Mouse (Mus musculus): ENCODE results near the gene Erich2.

Gene Erich2

DNA sequence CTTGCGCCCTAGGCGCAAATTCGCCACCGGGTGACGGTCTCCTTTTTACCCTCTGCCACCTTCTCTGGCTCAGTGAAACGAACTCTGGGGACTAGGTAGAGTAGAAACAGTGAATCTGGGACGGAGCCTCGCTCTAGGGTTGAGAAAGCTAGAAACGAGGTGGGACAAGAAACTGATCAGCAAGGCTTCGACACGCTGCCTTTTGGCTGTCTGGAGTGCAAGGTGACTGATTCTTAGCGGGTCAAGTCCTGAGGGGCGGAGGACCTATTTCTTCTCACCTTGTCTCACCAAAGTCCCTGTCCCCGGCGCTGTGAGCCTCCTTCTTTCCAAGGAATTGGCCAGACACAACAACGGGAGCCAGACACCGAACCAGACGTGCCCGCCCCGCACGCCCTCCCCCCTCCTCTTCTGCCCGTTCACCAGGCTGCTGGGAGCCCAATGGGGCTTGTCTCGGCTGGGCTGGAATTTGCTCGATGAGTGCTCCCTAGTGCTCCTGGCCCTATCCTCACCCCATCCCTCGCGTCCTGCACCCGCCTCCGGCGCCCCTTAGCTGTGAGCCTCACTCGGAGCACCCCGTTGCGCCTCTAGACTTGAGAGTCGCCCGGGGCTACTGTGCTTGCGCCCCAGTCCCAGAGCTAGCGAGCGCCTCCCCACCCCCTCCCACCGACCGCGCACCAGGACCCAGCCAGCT is 54.5 kb downstream of the Erich2 start:
- DNase-seq: peak; percentile 6 to 17

DNA sequence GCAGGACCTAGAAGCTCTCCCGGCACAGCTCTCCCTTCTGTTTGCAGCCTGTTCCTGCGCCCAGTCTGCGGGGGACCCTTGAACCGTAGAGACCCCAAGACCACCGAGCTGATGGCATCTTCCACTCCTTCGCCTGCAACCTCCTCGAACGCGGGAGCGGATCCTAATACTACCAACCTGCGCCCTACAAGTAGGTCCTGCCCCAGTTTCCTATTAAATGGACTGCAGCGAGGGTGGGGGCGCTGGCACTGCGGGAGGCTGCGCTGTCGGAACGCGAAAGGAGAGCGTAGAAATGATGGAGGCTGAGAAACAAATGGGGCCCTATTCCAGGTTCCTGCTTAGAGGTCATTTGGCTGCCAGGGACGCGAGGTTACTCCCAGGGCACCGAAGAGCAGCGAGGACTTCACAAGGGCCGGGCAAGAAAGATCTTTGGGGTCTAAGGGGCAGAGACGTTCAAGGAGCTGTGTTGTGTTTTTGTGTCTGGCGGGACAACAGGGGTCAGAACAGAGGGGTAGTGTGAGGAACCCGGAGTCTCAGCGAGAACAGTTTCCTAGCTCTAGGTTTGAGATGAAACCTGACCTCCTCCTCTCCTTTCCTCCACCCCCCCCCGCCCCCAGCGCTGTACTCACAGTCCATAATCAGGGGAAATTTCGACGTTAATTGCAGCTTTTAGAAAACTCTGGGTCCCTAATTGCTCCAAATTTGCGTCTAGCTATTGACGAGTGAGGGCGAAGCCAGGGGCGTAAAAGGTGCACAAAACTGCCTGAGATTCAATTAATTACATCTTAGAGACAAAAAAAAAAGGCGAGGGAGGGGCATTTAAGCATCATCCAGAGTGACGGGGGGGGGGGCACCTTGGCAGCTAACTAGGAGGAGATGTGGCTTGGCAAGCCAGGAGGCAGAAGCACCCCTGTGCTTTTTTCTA is 55.4 kb downstream of the Erich2 start:
- DNase-seq: no peak

DNA sequence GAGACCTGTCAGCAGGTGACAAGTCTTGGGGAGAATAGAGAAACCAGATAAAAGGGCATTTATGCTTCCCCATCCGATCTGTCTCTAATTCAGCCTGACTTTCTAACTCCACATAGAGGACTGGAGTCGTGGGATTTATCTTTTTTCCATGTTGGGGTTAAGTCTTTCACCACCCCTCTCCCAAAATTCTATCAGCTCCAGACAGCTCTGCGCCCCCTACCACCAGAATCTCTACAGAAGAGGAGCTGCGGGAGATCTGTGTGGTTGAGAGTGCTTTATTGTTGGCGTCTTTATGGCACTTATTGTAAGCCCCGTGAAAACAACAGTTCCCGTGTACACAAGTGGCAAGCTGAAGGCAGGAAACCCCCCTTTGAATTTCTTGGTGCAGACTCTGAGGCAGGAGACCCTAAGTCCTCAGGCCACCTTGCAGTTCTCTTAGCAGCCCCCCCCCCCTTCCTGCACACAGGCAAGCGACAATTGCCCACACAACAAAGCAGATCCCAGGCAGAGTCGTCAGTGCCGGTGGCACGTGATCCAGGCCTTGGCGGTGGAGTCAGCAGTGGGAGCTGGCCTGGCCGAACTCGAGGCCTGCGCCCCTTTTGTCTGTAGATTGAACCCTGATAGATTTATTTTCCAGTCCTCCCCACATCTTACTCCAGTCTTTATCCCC is 56.2 kb downstream of the Erich2 start:
- peak in 1 of 2 experiments; percentile 12 for DNase-seq

DNA sequence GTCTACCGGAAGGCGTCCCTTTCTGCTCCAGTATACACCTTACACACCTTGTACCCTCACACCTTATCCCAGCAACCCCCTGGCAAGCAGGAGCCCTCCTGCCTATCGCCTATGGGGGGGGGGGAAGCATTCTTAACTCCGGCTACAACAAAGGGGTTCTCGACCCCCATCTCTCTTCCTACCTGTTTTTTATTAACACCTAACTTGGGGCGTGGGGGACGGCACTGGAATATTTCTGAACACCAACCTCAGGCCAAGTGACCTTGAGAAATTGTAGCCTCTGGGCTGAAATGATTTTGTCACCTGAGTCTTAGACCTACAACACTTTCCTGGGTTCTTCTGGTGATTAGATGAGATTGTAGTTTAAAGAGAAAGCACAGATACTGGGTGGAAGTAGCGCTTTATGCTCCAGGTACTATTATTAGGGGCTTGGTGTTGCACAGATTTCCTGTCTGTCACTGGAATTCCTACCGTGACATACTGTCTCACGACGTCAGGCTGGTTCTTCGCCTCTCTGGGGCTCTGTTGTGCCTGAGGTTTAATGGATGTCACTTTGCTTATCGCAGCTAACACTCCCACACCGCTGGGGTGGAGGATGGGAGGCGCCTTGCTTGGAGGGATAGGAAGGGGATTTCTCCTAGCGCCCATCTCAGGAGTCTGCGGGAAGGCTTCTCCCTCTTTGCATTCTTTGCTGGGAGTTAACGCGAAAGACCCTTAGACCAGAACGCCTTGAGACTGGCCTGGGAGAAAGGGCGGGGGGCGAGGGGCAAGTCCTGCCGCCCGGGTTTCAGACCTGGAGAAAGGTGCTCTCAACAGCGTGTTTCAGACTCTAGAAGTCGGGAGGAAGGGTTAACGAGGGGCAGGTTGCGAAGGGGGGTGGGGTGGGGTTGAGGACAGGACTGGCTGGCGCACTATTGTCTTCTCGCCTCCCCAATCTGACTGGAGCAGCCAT is 57.3 kb downstream of the Erich2 start:
- DNase-seq: peak; percentile 32 to 48

DNA sequence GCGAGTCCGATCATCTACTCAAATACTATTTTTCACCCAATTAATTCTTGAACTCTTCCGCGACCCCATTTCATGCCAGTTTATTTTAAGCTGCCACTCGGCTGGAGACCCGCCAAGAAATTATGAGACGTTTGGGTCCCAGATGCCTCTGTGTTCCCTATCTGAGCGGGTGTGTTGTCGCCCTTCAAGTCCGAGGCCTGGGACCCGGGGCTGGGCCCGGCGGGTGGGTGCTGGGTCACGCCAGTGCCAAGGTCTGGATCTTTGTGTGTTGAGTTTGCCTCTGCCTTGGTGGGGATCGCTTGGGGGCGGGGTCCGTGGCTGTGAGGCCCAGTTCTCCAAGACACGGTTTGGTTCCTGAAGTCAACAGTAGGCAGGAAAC is 58.0 kb downstream of the Erich2 start:
- DNase-seq: peak; percentile 12 to 31

DNA sequence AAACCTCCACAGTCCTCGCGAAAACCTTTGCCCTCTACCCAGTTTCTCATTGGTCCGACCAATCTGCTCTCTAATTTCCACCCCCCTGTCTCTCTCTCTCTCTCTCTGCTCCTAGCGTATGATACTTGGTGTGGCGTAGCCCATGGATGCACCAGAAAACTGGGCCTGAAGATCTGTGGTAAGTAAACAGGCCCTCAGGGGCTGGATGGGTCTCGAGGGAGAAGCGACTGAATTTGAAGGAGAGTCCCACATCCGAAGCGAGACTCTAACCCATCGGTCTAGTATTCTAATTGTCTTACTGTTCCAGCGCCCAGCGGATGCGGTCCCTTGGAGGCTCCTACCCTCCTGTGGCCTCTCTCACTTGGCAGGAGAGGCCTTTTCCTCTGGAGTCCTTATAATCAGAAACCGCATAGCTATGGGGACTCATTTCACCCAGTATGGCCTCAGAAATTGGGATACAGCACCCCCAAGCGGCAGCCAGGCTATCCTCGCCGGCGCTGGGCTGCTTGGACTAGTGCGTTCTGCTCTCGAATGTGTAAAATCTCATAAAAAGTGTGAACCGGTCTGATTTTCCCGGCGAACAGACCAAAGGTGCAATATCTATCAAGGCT is 58.6 kb downstream of the Erich2 start:
- DNase-seq: peak; percentile 80

DNA sequence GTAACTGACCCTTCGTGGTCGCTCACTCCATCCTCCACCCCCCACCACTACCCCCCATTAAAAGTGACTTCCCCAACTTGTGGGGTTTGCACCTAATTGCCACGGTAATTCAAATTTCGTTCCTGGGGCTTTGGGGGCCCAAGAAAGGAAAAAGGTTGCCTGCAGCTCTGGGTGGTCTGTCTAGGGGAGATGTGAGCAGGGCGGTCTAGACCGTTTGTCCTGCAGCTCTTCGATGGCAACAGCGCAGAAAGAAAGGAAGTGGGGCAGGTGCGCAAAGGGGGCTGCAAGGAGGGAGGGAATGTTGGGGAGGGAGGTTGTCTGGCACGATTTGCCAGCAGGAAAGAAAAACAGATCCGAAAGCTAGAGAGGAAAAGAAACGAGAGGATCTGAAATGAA is 59.1 kb downstream of the Erich2 start:
- DNase-seq: peak; percentile 9 to 19

DNA sequence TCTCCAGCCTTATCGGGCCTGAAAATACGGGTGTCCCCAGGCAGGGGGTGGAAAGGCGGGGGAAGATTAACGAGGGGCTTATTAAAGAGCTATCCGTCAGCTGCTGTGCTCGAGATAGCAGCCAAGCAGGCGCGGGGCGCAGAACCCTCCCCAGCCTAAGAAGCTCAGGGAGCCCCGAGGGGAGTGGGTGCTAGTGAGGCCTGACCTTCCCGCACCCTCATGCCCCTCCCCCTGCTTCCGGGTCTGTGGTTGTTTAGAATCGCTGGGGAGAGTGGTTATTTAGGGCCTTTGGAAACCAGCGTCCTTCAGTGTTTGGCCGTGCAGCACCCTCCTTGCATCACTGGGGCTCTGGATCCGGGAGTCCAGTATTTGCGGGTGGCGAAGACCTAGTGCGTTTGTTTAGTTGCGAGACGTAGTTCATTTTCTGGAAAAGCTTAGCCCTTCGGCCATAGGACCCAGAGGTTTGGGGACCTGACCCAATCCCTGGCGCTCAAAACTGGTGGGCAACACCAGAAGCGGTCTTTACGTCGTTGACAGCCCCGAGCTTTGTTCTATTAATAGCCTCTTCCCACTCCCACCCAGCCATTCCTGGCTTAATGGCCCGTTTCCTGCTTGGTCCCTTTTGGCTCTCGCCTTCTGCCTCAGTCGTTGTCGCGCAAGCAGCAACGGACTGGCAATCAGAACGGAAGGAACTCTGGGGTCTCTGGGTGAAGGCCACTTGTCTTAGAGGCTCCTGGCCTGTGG is 59.8 kb downstream of the Erich2 start:
- DNase-seq: peak; percentile 60 to 70

DNA sequence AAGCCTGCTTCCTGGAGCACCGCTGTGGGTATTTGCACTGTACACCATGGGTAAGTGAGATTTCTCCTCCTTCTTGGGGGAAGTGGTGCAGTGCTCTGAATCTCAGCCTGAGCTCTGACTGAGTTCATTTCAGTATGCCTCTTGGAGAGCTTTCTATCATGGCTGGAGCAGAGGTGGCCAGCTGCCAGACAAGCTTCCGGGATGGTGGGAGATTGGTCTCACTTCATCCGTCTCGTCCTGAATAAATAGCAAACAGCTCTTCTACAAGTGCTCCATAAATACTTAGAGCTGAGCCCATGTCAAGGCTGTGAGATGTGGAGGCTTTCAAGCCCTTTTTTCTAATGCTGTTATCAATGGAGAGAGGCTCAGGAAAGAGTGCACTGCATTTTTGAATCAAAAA is 63.1 kb downstream of the Erich2 start:
- DNase-seq: peak; percentile 43 to 60

DNA sequence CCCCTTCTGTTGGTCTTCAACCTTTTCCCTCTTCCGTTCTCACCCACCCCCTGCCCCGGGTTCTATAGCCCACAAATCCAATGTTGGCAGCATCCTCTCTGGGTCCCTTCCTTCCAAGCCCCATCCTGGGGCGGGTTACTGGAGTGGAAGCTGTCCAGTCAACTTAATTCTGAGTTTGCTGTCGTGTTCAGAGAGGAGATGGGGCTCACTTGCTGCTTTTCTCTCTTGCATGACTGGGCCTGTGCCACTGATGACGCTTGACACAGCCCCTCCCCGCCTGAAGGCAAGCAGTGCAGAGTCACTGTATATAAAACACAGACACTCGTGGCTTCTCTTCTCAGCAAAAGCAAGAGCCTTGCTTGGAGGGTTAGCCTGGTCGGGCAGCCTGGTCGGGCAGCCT is 63.6 kb downstream of the Erich2 start:
- DNase-seq: no peak

DNA sequence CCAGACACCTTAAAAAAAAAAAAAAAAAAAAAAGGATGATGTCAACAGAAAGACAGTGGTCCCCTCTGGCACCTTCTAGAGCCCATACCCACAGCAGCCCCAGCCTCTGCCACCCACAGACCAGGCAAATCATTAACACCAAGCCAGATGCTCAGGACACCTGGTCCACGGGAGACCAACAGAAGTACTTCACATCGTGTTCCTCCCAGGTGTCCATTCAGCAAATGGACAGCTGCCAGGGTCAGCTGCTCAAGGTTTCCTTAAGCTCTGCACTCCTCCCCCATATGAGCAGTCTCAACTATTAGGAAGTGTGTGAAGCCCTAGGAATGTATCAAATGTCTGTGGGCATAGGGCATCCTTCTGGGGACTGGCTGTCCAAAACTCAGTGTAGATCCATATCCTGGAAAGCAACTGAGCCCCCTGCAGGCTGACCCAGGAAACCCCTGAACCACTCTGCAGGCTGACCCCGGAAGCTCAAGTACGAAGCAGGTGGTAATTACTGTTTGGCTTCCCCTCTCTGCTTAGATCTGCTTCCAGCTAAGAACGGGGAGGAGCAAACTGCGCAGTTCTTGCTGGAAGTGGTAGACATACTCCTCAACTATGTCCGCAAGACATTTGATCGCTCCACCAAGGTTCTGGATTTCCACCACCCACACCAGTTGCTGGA is 65.1 kb downstream of the Erich2 start:
- DNase-seq: no peak

DNA sequence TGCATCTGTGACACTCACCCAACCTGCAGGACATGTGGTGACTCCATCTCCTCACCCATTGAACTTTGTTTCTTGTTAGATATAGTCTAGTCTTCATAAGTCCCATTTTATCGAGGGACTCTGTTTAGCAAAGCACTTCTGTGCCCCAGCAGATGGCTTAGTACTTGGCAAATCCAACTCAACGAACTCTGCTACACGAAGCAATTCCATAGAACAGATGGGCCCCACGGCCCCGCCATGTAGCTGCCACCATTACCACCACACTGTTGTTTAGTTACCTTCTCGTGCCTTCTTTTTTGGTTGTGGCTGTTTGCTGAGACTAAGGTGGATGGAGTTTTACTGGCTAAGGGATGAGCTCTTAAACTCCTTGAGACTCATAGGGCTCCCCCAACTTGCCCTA is 79.6 kb downstream of the Erich2 start:
- DNase-seq: no peak
